In genomic region chr15:79834881-79835260, GRCm38 (mm10) we compare ENCODE assay signal across 9 mouse cellular contexts. TPM values are rescaled to one million over a fixed set of nuclear protein-coding genes. Genes with fewer than 3 reads are reported as not detected.
A peak's percentile ranks its signal among the peaks of the same experiment; 100 is the strongest.
DNase-seq lines count a peak whose midpoint lies in the region; ATAC-seq and TF ChIP-seq lines count a peak whose summit lies in the region.
"Had no signal": no experiment of that assay in that cellular context is flagged by ENCODE, and none has a peak within 500 bp of the region (broad histone marks: within the 10 kb centered on the region; RNA-seq: fewer than 3 reads in every experiment).

No protein-coding gene starts in this region.

- no peak for ATAC-seq in heart, embryonic 11.5 days (replicated peaks; ENCODE audit: insufficient number of reproducible peaks, low FRiP score, low TSS enrichment)
- no peak for ATAC-seq in hindbrain, embryonic 11.5 days (ENCODE audit: low FRiP score)

- DNase-seq in heart, postnatal 4 days: no peak
- no peak for DNase-seq in MEL (ENCODE audit: low read depth, low spot score)
- DNase-seq in hindbrain, embryonic 11.5 days (ENCODE audit: low spot score): no peak
- DNase-seq in midbrain, embryonic 10.5 days (ENCODE audit: low spot score): no peak
- no peak for DNase-seq in thymus, postnatal 14 days
- no peak for DNase-seq in adrenal gland, postnatal 25 days
- no peak for DNase-seq in thymus, postnatal 0 days (ENCODE audit: low spot score)

- H3K27ac ChIP-seq in heart, embryonic 11.5 days (ENCODE audit: low read depth, low read length): peak overlapping the region; percentile 61
- H3K27ac ChIP-seq in MEL (ENCODE audit: control insufficient read depth, low read depth, low read length): 0 out of 2 replicates have a peak overlapping the region, but pooled peaks have one; percentile 58
- peak overlapping the region; percentile 87 for H3K27ac ChIP-seq in hindbrain, embryonic 11.5 days (ENCODE audit: low read depth, low read length)
- peak overlapping the region; percentile 94 for H3K27ac ChIP-seq in midbrain, embryonic 10.5 days (replicated peaks)

- H3K9me3 ChIP-seq in heart, embryonic 11.5 days (replicated peaks; ENCODE audit: control insufficient read depth, low read length): no peaks in the 10 kb centered on the region
- no peaks in the 10 kb centered on the region for H3K9me3 ChIP-seq in MEL (replicated peaks; ENCODE audit: insufficient read depth, low read length)
- no peaks in the 10 kb centered on the region for H3K9me3 ChIP-seq in hindbrain, embryonic 11.5 days (ENCODE audit: control insufficient read depth, low read length)
- no peaks in the 10 kb centered on the region for H3K9me3 ChIP-seq in midbrain, embryonic 10.5 days (replicated peaks)
- H3K9me3 ChIP-seq: megakaryocyte, embryonic 14.5 days had no signal

- no peak for TF ChIP-seq RAD21 in MEL (IDR thresholded peaks at IDR 0.05; ENCODE audit: low read depth, low read length)

- H3K4me1 ChIP-seq in heart, embryonic 11.5 days (ENCODE audit: control insufficient read depth, insufficient read depth, low read length): peaks cover 18% of the 10 kb centered on the region
- H3K4me1 ChIP-seq in MEL (ENCODE audit: control insufficient read depth in 1 of 2, insufficient read depth in 2 of 2, low read length in 2 of 2): peaks cover 0 to 15% of the 10 kb centered on the region in 2 experiments; a peak in 1 of 4 replicates
- peaks cover 6% of the 10 kb centered on the region; the same call in 1 of the 2 replicates for H3K4me1 ChIP-seq in hindbrain, embryonic 11.5 days (replicated peaks; ENCODE audit: control insufficient read depth, insufficient read depth, low read length)
- peaks cover 56% of the 10 kb centered on the region for H3K4me1 ChIP-seq in midbrain, embryonic 10.5 days

- peak overlapping the region; percentile 87 for H3K4me3 ChIP-seq in heart, embryonic 11.5 days (ENCODE audit: low read depth, low read length)
- H3K4me3 ChIP-seq in MEL (ENCODE audit: control insufficient read depth in 1 of 2, insufficient read depth in 1 of 2, low read depth in 2 of 2, low read length in 2 of 2): peak overlapping the region in 1 of 2 experiments; percentile 83; a peak in 1 of 4 replicates
- H3K4me3 ChIP-seq in hindbrain, embryonic 11.5 days (ENCODE audit: low read depth, low read length): no peak overlapping the region; the same call in 1 of the 2 replicates
- peak overlapping the region; percentile 81 for H3K4me3 ChIP-seq in midbrain, embryonic 10.5 days

- peak overlapping the region; percentile 82 for H3K4me2 ChIP-seq in heart, embryonic 11.5 days
- peak overlapping the region; percentile 86 for H3K4me2 ChIP-seq in hindbrain, embryonic 11.5 days (replicated peaks; ENCODE audit: low read depth, low read length)

- H3K9ac ChIP-seq in heart, embryonic 11.5 days (ENCODE audit: low read depth, low read length): peak overlapping the region; percentile 62; the same call in 1 of the 2 replicates
- H3K9ac ChIP-seq in MEL (ENCODE audit: control insufficient read depth, low read depth, low read length, poor library complexity, severe bottlenecking): peak overlapping the region; percentile 72
- H3K9ac ChIP-seq in hindbrain, embryonic 11.5 days (ENCODE audit: low read depth, low read length): peak overlapping the region; percentile 21; the same call in 1 of the 2 replicates

- TF ChIP-seq CTCF in MEL (IDR thresholded peaks at IDR 0.05 in 2 of 3, conservative IDR thresholded peaks at IDR 0.05 in 1 of 3; ENCODE audit: control insufficient read depth in 1 of 3, insufficient read depth in 1 of 3, low read depth in 2 of 3, low read length in 3 of 3, poor library complexity in 1 of 3, severe bottlenecking in 1 of 3): no peak

- no peaks in the 10 kb centered on the region for H3K27me3 ChIP-seq in heart, embryonic 11.5 days (ENCODE audit: control insufficient read depth, insufficient read depth, low read length)
- peaks cover 0 to 2% of the 10 kb centered on the region in 2 experiments; a peak in 3 of 4 replicates for H3K27me3 ChIP-seq in MEL (ENCODE audit: control insufficient read depth in 1 of 2, insufficient read depth in 2 of 2, low read length in 2 of 2)
- H3K27me3 ChIP-seq in hindbrain, embryonic 11.5 days (ENCODE audit: control insufficient read depth, insufficient read depth, low read length): no peaks in the 10 kb centered on the region
- H3K27me3 ChIP-seq in midbrain, embryonic 10.5 days (ENCODE audit: low read depth, poor library complexity, severe bottlenecking): no peaks in the 10 kb centered on the region

- no peak for TF ChIP-seq POLR2A in MEL (IDR thresholded peaks at IDR 0.05; ENCODE audit: control insufficient read depth in 1 of 2, insufficient read depth in 1 of 2, low read depth in 1 of 2, low read length in 2 of 2, poor library complexity in 1 of 2)

- no peaks in the 10 kb centered on the region for H3K36me3 ChIP-seq in heart, embryonic 11.5 days (ENCODE audit: control insufficient read depth, insufficient read depth, low read length)
- H3K36me3 ChIP-seq in MEL (ENCODE audit: control insufficient read depth in 1 of 2, insufficient read depth in 2 of 2, low read length in 2 of 2): peaks cover 0 to 13% of the 10 kb centered on the region in 2 experiments; a peak in 2 of 4 replicates
- H3K36me3 ChIP-seq in hindbrain, embryonic 11.5 days (ENCODE audit: control insufficient read depth, insufficient read depth, low read length): no peaks in the 10 kb centered on the region
- peaks cover 11% of the 10 kb centered on the region for H3K36me3 ChIP-seq in midbrain, embryonic 10.5 days

- 62% methylated on average over 9 of the region's 9 CpGs for WGBS in heart, embryonic 11.5 days (ENCODE audit: insufficient replicate concordance)
- WGBS in hindbrain, embryonic 11.5 days: 53% methylated on average over 9 of the region's 9 CpGs
- 60% methylated on average over 9 of the region's 9 CpGs for WGBS in midbrain, embryonic 10.5 days

- no peak for TF ChIP-seq EP300 in MEL (IDR thresholded peaks at IDR 0.05; ENCODE audit: low read depth in 1 of 2, low read length in 2 of 2)

- peaks cover 19% of the 10 kb centered on the region for H3K79me2 ChIP-seq in MEL (ENCODE audit: control insufficient read depth, insufficient read depth, low read length, poor library complexity)

RNA-seq across cellular contexts. Expression of gene Cbx6, which starts 0.4 kb away (rescaled TPM):
- polyA plus RNA-seq in heart, embryonic 11.5 days (2014; fragmentation: Nextera tagmentation; extraction: Ambion mirVana): 15.7 and 17.4 TPM in 2 replicates
- 10 to 100 TPM; 53.1 to 57.5 TPM for total RNA-seq in heart, postnatal 4 days (2021)
- total RNA-seq in MEL (2012; rRNA removed): 21.7 and 25.1 TPM in 2 replicates
- polyA plus RNA-seq in MEL (2012; ENCODE audit: insufficient read depth in 1 of 2, insufficient read length in 2 of 2, low read depth in 1 of 2, low replicate concordance in 2 of 2, missing spikeins in 1 of 2): 10 to 100 TPM in 1 of 2 experiments, not detected in 1; 43.6 TPM
- polyA plus RNA-seq in hindbrain, embryonic 11.5 days (2014; fragmentation: Nextera tagmentation; extraction: Ambion mirVana): 10.8 and 14.4 TPM in 2 replicates
- polyA plus RNA-seq in midbrain, embryonic 10.5 days (2016; fragmentation: Nextera tagmentation; extraction: Ambion mirVana): 24.0 and 30.4 TPM in 2 replicates
- 55.3 and 73.0 TPM in 2 replicates for total RNA-seq in adrenal gland, postnatal 25 days (2021)
- polyA plus RNA-seq in thymus, postnatal 0 days (2015; fragmentation: Nextera tagmentation; extraction: Ambion mirVana): 54.9 and 55.9 TPM in 2 replicates

RNA-seq across cellular contexts. Expression of gene Npcd, which starts 0.8 kb away (rescaled TPM):
- polyA plus RNA-seq in heart, embryonic 11.5 days (2014; fragmentation: Nextera tagmentation; extraction: Ambion mirVana): 0.64 TPM in 1 of 2 replicates, not detected in the other
- total RNA-seq in heart, postnatal 4 days (2021): 1 to 10 TPM; 1.3 to 1.5 TPM
- total RNA-seq in MEL (2012; rRNA removed): 0.23 TPM in 1 of 2 replicates, not detected in the other
- polyA plus RNA-seq in MEL (2012; ENCODE audit: insufficient read depth in 1 of 2, insufficient read length in 2 of 2, low read depth in 1 of 2, low replicate concordance in 2 of 2, missing spikeins in 1 of 2): not detected
- polyA plus RNA-seq in hindbrain, embryonic 11.5 days (2014; fragmentation: Nextera tagmentation; extraction: Ambion mirVana): 0.26 TPM in 1 of 2 replicates, not detected in the other
- 0.16 TPM in 1 of 2 replicates, not detected in the other for polyA plus RNA-seq in midbrain, embryonic 10.5 days (2016; fragmentation: Nextera tagmentation; extraction: Ambion mirVana)
- 1.7 and 2.6 TPM in 2 replicates for total RNA-seq in adrenal gland, postnatal 25 days (2021)
- polyA plus RNA-seq in thymus, postnatal 0 days (2015; fragmentation: Nextera tagmentation; extraction: Ambion mirVana): not detected in 2 replicates

RNA-seq across cellular contexts. Expression of gene Nptxr, which starts 30.3 kb away (rescaled TPM):
- 0.58 and 0.83 TPM in 2 replicates for polyA plus RNA-seq in heart, embryonic 11.5 days (2014; fragmentation: Nextera tagmentation; extraction: Ambion mirVana)
- total RNA-seq in heart, postnatal 4 days (2021): 1 to 10 TPM; 5.8 to 6.0 TPM
- 0.03 and 0.04 TPM in 2 replicates for total RNA-seq in MEL (2012; rRNA removed)
- polyA plus RNA-seq in MEL (2012; ENCODE audit: insufficient read depth in 1 of 2, insufficient read length in 2 of 2, low read depth in 1 of 2, low replicate concordance in 2 of 2, missing spikeins in 1 of 2): under 1 TPM in 1 of 2 experiments, not detected in 1; 0.33 TPM
- polyA plus RNA-seq in hindbrain, embryonic 11.5 days (2014; fragmentation: Nextera tagmentation; extraction: Ambion mirVana): 1.5 and 1.7 TPM in 2 replicates
- polyA plus RNA-seq in midbrain, embryonic 10.5 days (2016; fragmentation: Nextera tagmentation; extraction: Ambion mirVana): 2.2 and 3.4 TPM in 2 replicates
- 4.6 and 6.8 TPM in 2 replicates for total RNA-seq in adrenal gland, postnatal 25 days (2021)
- 2.0 and 2.3 TPM in 2 replicates for polyA plus RNA-seq in thymus, postnatal 0 days (2015; fragmentation: Nextera tagmentation; extraction: Ambion mirVana)

RNA-seq across cellular contexts. Expression of gene Apobec3, which starts 56.6 kb away (rescaled TPM):
- polyA plus RNA-seq in heart, embryonic 11.5 days (2014; fragmentation: Nextera tagmentation; extraction: Ambion mirVana): 9.5 and 12.0 TPM in 2 replicates
- total RNA-seq in heart, postnatal 4 days (2021): 10 to 100 TPM in 1 of 2 experiments, 1 to 10 TPM in 1; 8.7 to 10.1 TPM
- total RNA-seq in MEL (2012; rRNA removed): 17.2 and 22.2 TPM in 2 replicates
- 10 to 100 TPM in 1 of 2 experiments, not detected in 1; 38.6 TPM for polyA plus RNA-seq in MEL (2012; ENCODE audit: insufficient read depth in 1 of 2, insufficient read length in 2 of 2, low read depth in 1 of 2, low replicate concordance in 2 of 2, missing spikeins in 1 of 2)
- 6.0 and 9.3 TPM in 2 replicates for polyA plus RNA-seq in hindbrain, embryonic 11.5 days (2014; fragmentation: Nextera tagmentation; extraction: Ambion mirVana)
- 6.2 and 8.5 TPM in 2 replicates for polyA plus RNA-seq in midbrain, embryonic 10.5 days (2016; fragmentation: Nextera tagmentation; extraction: Ambion mirVana)
- 17.5 and 25.0 TPM in 2 replicates for total RNA-seq in adrenal gland, postnatal 25 days (2021)
- 149 and 159 TPM in 2 replicates for polyA plus RNA-seq in thymus, postnatal 0 days (2015; fragmentation: Nextera tagmentation; extraction: Ambion mirVana)

RNA-seq across cellular contexts. Expression of gene Dnal4, which starts 57.2 kb away (rescaled TPM):
- 37.3 TPM in 2 replicates for polyA plus RNA-seq in heart, embryonic 11.5 days (2014; fragmentation: Nextera tagmentation; extraction: Ambion mirVana)
- 10 to 100 TPM; 22.3 to 25.1 TPM for total RNA-seq in heart, postnatal 4 days (2021)
- total RNA-seq in MEL (2012; rRNA removed): 14.7 and 19.5 TPM in 2 replicates
- 10 to 100 TPM in 1 of 2 experiments, not detected in 1; 30.0 TPM for polyA plus RNA-seq in MEL (2012; ENCODE audit: insufficient read depth in 1 of 2, insufficient read length in 2 of 2, low read depth in 1 of 2, low replicate concordance in 2 of 2, missing spikeins in 1 of 2)
- 61.8 and 71.9 TPM in 2 replicates for polyA plus RNA-seq in hindbrain, embryonic 11.5 days (2014; fragmentation: Nextera tagmentation; extraction: Ambion mirVana)
- 63.9 and 81.5 TPM in 2 replicates for polyA plus RNA-seq in midbrain, embryonic 10.5 days (2016; fragmentation: Nextera tagmentation; extraction: Ambion mirVana)
- 17.7 and 23.1 TPM in 2 replicates for total RNA-seq in adrenal gland, postnatal 25 days (2021)
- polyA plus RNA-seq in thymus, postnatal 0 days (2015; fragmentation: Nextera tagmentation; extraction: Ambion mirVana): 39.6 and 42.7 TPM in 2 replicates

Comparison
In these comparisons a context has a peak if more than half of its experiments do, and no peak if none do; other contexts are left out.
1. H3K9ac ChIP-seq: peak in every context shown above with its lines; median percentile 72 in MEL; 62 in heart, embryonic 11.5 days; 21 in hindbrain, embryonic 11.5 days.